Mouse (Mus musculus) liver, postnatal 0 days (tissue): ENCODE data around the gene Baiap2l2. TPM values are rescaled to one million over a fixed set of nuclear protein-coding genes. Genes with fewer than 3 reads are reported as not detected.

Experiments used
- ATAC-seq: fragments of 200-750 bp; cut with Nextera tagmentation; 2 replicates; pipeline ENCODE4 v1.8.0; 2017; ENCODE audit warnings: mild to moderate bottlenecking, moderate library complexity
- DNase-seq: peaks from one replicate; pipeline ENCODE4 v3.0.0-alpha.2; 2016
- H3K27ac ChIP-seq: fragments of 300-500 bp; sonication (generic); 2 replicates; pipeline ENCODE4 v1.5.1; 2014; ENCODE audit warnings: antibody characterized with exemption, moderate library complexity, mild to moderate bottlenecking, low read depth
- H3K27me3 ChIP-seq: fragments of 300-500 bp; sonication (generic); 2 replicates; pipeline ENCODE4 v1.6.1; 2014; ENCODE audit warnings: low read length, control low read depth, mixed read lengths; ENCODE audit not compliant: insufficient read depth
- H3K36me3 ChIP-seq: fragments of 300-500 bp; sonication (generic); replicated peaks from 2 replicates; pipeline ENCODE4 v1.6.1; 2014; ENCODE audit warnings: mild to moderate bottlenecking, control low read depth, low read length, moderate library complexity, mixed read lengths; ENCODE audit not compliant: insufficient read depth
- H3K4me1 ChIP-seq: fragments of 300-500 bp; sonication (generic); 2 replicates; pipeline ENCODE4 v1.6.1; 2014; ENCODE audit warnings: antibody characterized with exemption, mild to moderate bottlenecking, control low read depth; ENCODE audit not compliant: insufficient read depth
- H3K4me2 ChIP-seq: fragments of 300-500 bp; sonication (generic); 2 replicates; pipeline ENCODE4 v1.6.1; 2014; ENCODE audit warnings: low read depth, mild to moderate bottlenecking, low read length, moderate library complexity, mixed read lengths
- H3K4me3 ChIP-seq: fragments of 300-500 bp; sonication (generic); 2 replicates; pipeline ENCODE4 v1.5.1; 2014; ENCODE audit warnings: low read depth, low read length
- H3K9ac ChIP-seq: fragments of 300-500 bp; sonication (generic); replicated peaks from 2 replicates; pipeline ENCODE4 v1.6.1; 2014; ENCODE audit warnings: mild to moderate bottlenecking, moderate library complexity
- H3K9me3 ChIP-seq: fragments of 300-500 bp; sonication (generic); 2 replicates; pipeline ENCODE4 v1.6.1; 2016; ENCODE audit warnings: mild to moderate bottlenecking, control low read depth, low read length, mixed read lengths
- CTCF ChIP-seq: sonication (generic); IDR thresholded peaks from 2 replicates; pipeline ENCODE4 v1.5.1; 2016; ENCODE audit warnings: antibody characterized with exemption, low read depth
- EP300 ChIP-seq: IDR thresholded peaks from 2 replicates; pipeline ENCODE4 v1.6.1; 2016; ENCODE audit warnings: antibody characterized with exemption, low read depth, mild to moderate bottlenecking
- WGBS: fragments of 180-500 bp; shearing (Covaris S2); extraction: QIAGEN DNeasy Blood & Tissue Kit; methylation state at CpG from one replicate; pipeline ENCODE4 v1.1.7; 2014; ENCODE audit not compliant: insufficient replicate concordance; 5-methylcytosine and 5-hydroxymethylcytosine counted together
- polyA plus RNA-seq: library from polyadenylated mRNA; unstranded; fragments of >200 nt; fragmentation: Nextera tagmentation; extraction: Ambion mirVana; gene quantifications from 2 replicates; pipeline ENCODE4 v1.2.1, GENCODE M21; 2015

Gene Baiap2l2
- polyA plus RNA-seq, 1 experiment from 2014 or later, result 1.2 TPM

- TF ChIP-seq EP300 (no peak), CTCF (no peak)
- peak overlapping the region; percentile 51 for H3K4me3 ChIP-seq
- H3K9me3 ChIP-seq, result no peaks in the 10 kb centered on the region
- no peak for DNase-seq
- H3K4me2 ChIP-seq, result peak overlapping the region; percentile 71
- peaks cover 5% of the 10 kb centered on the region; the same call in 1 of the 2 replicates for H3K4me1 ChIP-seq
- no peak for ATAC-seq
- H3K36me3 ChIP-seq, result no peaks in the 10 kb centered on the region
- 3% methylated on average over 18 of the region's 28 CpGs for WGBS
- no peak overlapping the region for H3K27ac ChIP-seq
- peaks cover 35% of the 10 kb centered on the region for H3K27me3 ChIP-seq
- H3K9ac ChIP-seq, result no peak overlapping the region
Observed at GRCm38 (mm10) chr15:79261757-79262156, 23.6 kb downstream of the Baiap2l2 start.

- DNase-seq, result no peak
Observed at GRCm38 (mm10) chr15:79261095-79261725, 24.1 kb downstream of the Baiap2l2 start.

GRCm38 (mm10) chr15:79258521-79258920 lies 26.8 kb downstream of the Baiap2l2 start:
- no peaks in the 10 kb centered on the region for H3K36me3 ChIP-seq
- no peak for TF ChIP-seq EP300
- no peak for TF ChIP-seq CTCF
- no peak overlapping the region for H3K4me3 ChIP-seq
- H3K9me3 ChIP-seq, result no peaks in the 10 kb centered on the region
- H3K27me3 ChIP-seq, result peaks cover 40% of the 10 kb centered on the region
- 34% methylated on average over 17 of the region's 17 CpGs for WGBS
- no peak for ATAC-seq
- peaks cover 5% of the 10 kb centered on the region; the same call in 1 of the 2 replicates for H3K4me1 ChIP-seq
- H3K27ac ChIP-seq, result no peak overlapping the region
- DNase-seq, result no peak
- H3K4me2 ChIP-seq, result no peak overlapping the region
- H3K9ac ChIP-seq, result no peak overlapping the region

More at GRCm38 (mm10) chr15:79261095-79261725, 24.1 kb downstream of the Baiap2l2 start:
- H3K9me3 ChIP-seq, result no peaks in the 10 kb centered on the region
- peak overlapping the region; percentile 71 for H3K4me2 ChIP-seq
- H3K9ac ChIP-seq, result no peak overlapping the region
- peaks cover 35% of the 10 kb centered on the region for H3K27me3 ChIP-seq
- WGBS, result 2% methylated on average over 53 of the region's 62 CpGs
- H3K4me1 ChIP-seq, result peaks cover 5% of the 10 kb centered on the region; the same call in 1 of the 2 replicates
- H3K36me3 ChIP-seq, result no peaks in the 10 kb centered on the region
- H3K27ac ChIP-seq, result no peak overlapping the region
- H3K4me3 ChIP-seq, result peak overlapping the region; percentile 51
- ATAC-seq, result peak; percentile 21; the same call in 1 of the 2 replicates
- TF ChIP-seq EP300 (no peak), CTCF (no peak)

GRCm38 (mm10) chr15:79254661-79255060 lies 30.7 kb downstream of the Baiap2l2 start, which contains the start of gene Slc16a8:
Gene Slc16a8, minus strand, starts transcription at chr15:79254761.
- Histone ChIP-seq H3K4me2 (no peak within 1 kb of the TSS), H3K27me3 (peaks cover 30% of the 10 kb centered on the region), H3K9me3 (no peaks in the 10 kb centered on the region), H3K36me3 (no peaks in the 10 kb centered on the region), H3K27ac (no peak within 1 kb of the TSS), H3K9ac (no peak within 1 kb of the TSS), H3K4me3 (no peak within 1 kb of the TSS), H3K4me1 (peaks cover 14% of the 10 kb centered on the region)
- TF ChIP-seq EP300 (no peak), CTCF (no peak)
- DNase-seq, result no peak
- no peak for ATAC-seq
- WGBS, result 42% methylated on average over 3 of the region's 3 CpGs

- Histone ChIP-seq H3K4me1 (peaks cover 14% of the 10 kb centered on the region), H3K4me3 (peak overlapping the region; percentile 7; the same call in 1 of the 2 replicates), H3K4me2 (peak overlapping the region; percentile 58), H3K36me3 (peaks cover 3% of the 10 kb centered on the region), H3K9me3 (no peaks in the 10 kb centered on the region), H3K9ac (no peak overlapping the region; the same call in 1 of the 2 replicates), H3K27me3 (peaks cover 30% of the 10 kb centered on the region), H3K27ac (no peak overlapping the region)
- WGBS, result 27% methylated on average over 24 of the region's 24 CpGs
- ATAC-seq, result no peak
- no peak for TF ChIP-seq CTCF
- TF ChIP-seq EP300, result no peak
- DNase-seq, result no peak
Observed at GRCm38 (mm10) chr15:79252580-79252979, 32.8 kb downstream of the Baiap2l2 start.

- H3K27ac ChIP-seq, result no peak overlapping the region
- H3K9ac ChIP-seq, result peak overlapping the region; percentile 16; the same call in 1 of the 2 replicates
- peaks cover 14% of the 10 kb centered on the region for H3K4me1 ChIP-seq
- H3K27me3 ChIP-seq, result peaks cover 30% of the 10 kb centered on the region
- 3% methylated on average over 60 of the region's 61 CpGs for WGBS
- no peak for DNase-seq
- peak overlapping the region; percentile 7; the same call in 1 of the 2 replicates for H3K4me3 ChIP-seq
- peak; percentile 21; the same call in 1 of the 2 replicates for ATAC-seq
- H3K36me3 ChIP-seq, result peaks cover 7% of the 10 kb centered on the region
- H3K4me2 ChIP-seq, result peak overlapping the region; percentile 58
- no peaks in the 10 kb centered on the region for H3K9me3 ChIP-seq
- TF ChIP-seq CTCF, result no peak
- no peak for TF ChIP-seq EP300
Observed at GRCm38 (mm10) chr15:79251781-79252491, 33.4 kb downstream of the Baiap2l2 start.
